Mouse (Mus musculus): Measurements from ENCODE around the gene AC129217.1. TPM values are rescaled to one million over a fixed set of nuclear protein-coding genes. Genes with fewer than 3 reads are reported as not detected.

The AC129217.1 gene
- total and polyA plus RNA-seq, 3 experiments, result 3.7 to 102 TPM; not detected in 1

DNA sequence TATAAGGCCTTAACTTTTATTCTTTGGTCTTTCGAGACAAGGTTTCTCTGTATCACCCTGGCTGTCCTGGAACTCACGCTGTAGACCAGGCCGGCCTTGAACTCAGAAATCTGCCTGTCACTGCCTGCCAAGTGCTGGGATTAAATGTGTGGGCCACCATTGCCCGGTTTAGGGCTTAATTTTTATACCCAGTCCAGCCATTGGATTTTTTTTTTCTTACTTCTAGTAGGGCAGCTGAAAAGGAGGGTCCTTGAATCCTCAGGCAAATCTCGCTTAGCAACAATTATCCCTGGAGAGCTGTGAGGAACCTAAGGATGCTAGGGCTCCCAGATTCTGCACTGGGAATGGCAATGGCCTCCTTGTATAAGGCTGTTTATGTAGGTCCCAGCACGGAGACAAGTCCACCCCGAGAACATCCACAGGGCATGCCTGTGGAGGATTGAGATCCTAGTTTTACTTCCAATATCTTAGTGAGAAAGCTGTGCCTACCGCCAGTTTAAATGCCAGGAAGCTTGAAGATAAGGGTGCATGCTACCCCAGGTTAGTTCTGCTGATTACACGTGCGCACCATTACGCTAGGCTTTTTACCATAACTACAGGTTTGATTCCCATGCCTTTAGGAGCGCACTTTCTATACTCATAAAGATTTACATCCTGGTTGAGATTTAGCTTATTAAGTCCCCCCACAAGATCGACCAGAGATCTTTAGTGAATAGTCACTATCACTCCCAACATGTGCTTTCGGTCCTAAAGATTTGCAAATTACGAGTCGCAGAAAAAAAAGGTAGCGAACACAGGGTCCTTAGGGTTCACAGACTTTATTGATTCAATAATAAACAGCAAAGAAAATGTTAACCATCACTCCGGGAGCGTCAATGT is 58.3 kb downstream of the AC129217.1 start:
- ATAC-seq (ENCODE audit: extremely low read depth, insufficient number of reproducible peaks, low FRiP score, poor library complexity, severe bottlenecking) (no peak), DNase-seq (ENCODE audit: low spot score) (no peak)
- H3K4me3 ChIP-seq (ENCODE audit: low read depth, low read length), result peak overlapping the region; percentile 78
- H3K36me3 ChIP-seq (replicated peaks), result peaks cover 28% of the 10 kb centered on the region
- TF ChIP-seq GATA1 (IDR thresholded peaks at IDR 0.05; ENCODE audit: borderline replicate concordance, low read length), result no peak
- TF ChIP-seq POLR2AphosphoS5 (IDR thresholded peaks at IDR 0.05; ENCODE audit: insufficient replicate concordance, low read depth, low read length), result 0 out of 2 replicates have a peak, but pooled peaks have one; percentile 32
- H3K27me3 ChIP-seq (ENCODE audit: insufficient read depth, low read length), result no peaks in the 10 kb centered on the region
- peaks cover 41% of the 10 kb centered on the region for H3K4me1 ChIP-seq (ENCODE audit: insufficient read depth, low read depth, low read length)
- no peaks in the 10 kb centered on the region for H3K9me3 ChIP-seq (replicated peaks)

DNA sequence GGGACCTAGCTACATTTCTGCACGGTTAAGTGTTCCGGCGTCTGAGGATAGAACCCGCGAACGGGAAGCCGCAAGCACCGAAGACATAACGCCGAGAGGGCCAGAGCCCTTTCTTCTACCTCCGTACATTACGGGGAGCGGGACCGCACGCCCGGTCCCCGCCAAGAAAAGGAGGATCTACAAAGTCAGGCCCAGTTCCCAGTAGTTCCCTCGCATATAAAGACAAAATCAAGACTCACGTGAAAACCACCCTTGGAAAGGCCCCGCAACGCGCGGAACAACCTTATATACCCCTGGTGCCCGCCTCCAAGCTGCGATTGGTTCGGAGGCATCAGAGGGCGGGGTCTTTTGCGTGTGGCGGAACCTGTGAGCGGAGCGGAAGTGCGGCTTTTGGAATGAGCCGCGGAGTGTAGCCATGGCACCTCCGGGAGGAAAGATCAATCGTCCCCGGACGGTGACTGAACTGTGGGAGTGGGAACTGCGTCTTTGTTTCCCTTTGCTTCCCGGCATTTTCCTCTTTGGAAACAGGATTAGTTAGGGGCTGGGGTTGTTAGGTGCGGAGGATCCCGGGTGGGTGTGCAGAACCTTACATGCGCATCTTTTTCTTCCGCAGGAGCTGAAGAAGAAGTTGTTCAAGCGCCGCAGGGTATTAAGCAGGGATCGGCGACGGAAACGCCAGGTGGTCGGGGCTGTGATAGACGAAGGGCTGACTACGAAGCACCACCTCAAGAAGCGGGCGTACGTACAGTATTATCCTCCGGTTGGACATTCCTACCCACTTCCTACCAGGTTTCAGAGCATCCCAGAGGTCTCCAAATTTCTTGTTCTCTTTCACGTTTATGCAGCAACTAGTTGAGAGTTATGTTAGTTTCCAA is 59.2 kb downstream of the AC129217.1 start, which contains the start of the genes 1810009A15Rik and Gm49416:
1810009A15Rik (plus strand) TSS at position 343 of the 875 bp plus-strand sequence.
Gm49416 (plus strand) TSS at position 416 of the 875 bp plus-strand sequence.
- Histone ChIP-seq H3K36me3 (replicated peaks) (peaks cover 28% of the 10 kb centered on the region), H3K4me1 (ENCODE audit: insufficient read depth, low read depth, low read length) (peaks cover 42% of the 10 kb centered on the region), H3K9me3 (replicated peaks) (no peaks in the 10 kb centered on the region), H3K4me3 (ENCODE audit: low read depth, low read length) (peak within 1 kb of the TSS; percentile 78), H3K27me3 (ENCODE audit: insufficient read depth, low read length) (no peaks in the 10 kb centered on the region)
- TF ChIP-seq POLR2AphosphoS5 (IDR thresholded peaks at IDR 0.05; ENCODE audit: insufficient replicate concordance, low read depth, low read length), result 0 out of 2 replicates have a peak, but pooled peaks have one; percentile 64
- no peak for TF ChIP-seq GATA1 (IDR thresholded peaks at IDR 0.05; ENCODE audit: borderline replicate concordance, low read length)
- TF ChIP-seq GATA2 (IDR thresholded peaks at IDR 0.05; ENCODE audit: borderline replicate concordance, low read depth, low read length), result no peak
- peak; percentile 84 for ATAC-seq (ENCODE audit: extremely low read depth, insufficient number of reproducible peaks, low FRiP score, poor library complexity, severe bottlenecking)
- DNase-seq (ENCODE audit: low spot score), result peak; percentile 82

Other genes with a start within 250 kb of the AC129217.1 start
Only the 20 nearest of the 33 such genes appear.
- gene Stx5a, start 88.4 kb upstream of the AC129217.1 start, total RNA-seq (2014; fragmentation: Nextera tagmentation), result 61.1 and 84.0 TPM in 2 replicates
- gene Stx5a, start 88.4 kb upstream of the AC129217.1 start, total RNA-seq (2017), result 62.8 and 73.2 TPM in 2 replicates
- 12.9 and 13.2 TPM in 2 replicates for gene Stx5a, start 88.4 kb upstream of the AC129217.1 start, polyA plus RNA-seq (2012)
- 445 and 456 TPM in 2 replicates for gene Nxf1, start 72.7 kb upstream of the AC129217.1 start, total RNA-seq (2014; fragmentation: Nextera tagmentation)
- gene Nxf1, start 72.7 kb upstream of the AC129217.1 start, total RNA-seq (2017), result 175 and 184 TPM in 2 replicates
- gene Nxf1, start 72.7 kb upstream of the AC129217.1 start, polyA plus RNA-seq (2012), result 35.9 and 39.7 TPM in 2 replicates
- gene Tmem223, start 58.8 kb upstream of the AC129217.1 start, total RNA-seq (2014; fragmentation: Nextera tagmentation), result 8.2 and 16.3 TPM in 2 replicates
- gene Tmem223, start 58.8 kb upstream of the AC129217.1 start, total RNA-seq (2017), result 3.2 and 4.0 TPM in 2 replicates
- 6.1 and 8.7 TPM in 2 replicates for gene Tmem223, start 58.8 kb upstream of the AC129217.1 start, polyA plus RNA-seq (2012)
- gene Tmem179b, start 55.3 kb upstream of the AC129217.1 start, total RNA-seq (2014; fragmentation: Nextera tagmentation), result 138 and 153 TPM in 2 replicates
- gene Tmem179b, start 55.3 kb upstream of the AC129217.1 start, total RNA-seq (2017), result 96.6 and 102 TPM in 2 replicates
- gene Tmem179b, start 55.3 kb upstream of the AC129217.1 start, polyA plus RNA-seq (2012), result 90.2 and 102 TPM in 2 replicates
- 14.4 and 17.5 TPM in 2 replicates for gene Taf6l, start 43.4 kb upstream of the AC129217.1 start, total RNA-seq (2014; fragmentation: Nextera tagmentation)
- gene Taf6l, start 43.4 kb upstream of the AC129217.1 start, total RNA-seq (2017), result 17.0 and 21.0 TPM in 2 replicates
- 33.4 and 34.4 TPM in 2 replicates for gene Taf6l, start 43.4 kb upstream of the AC129217.1 start, polyA plus RNA-seq (2012)
- gene Polr2g, start 31.2 kb upstream of the AC129217.1 start, total RNA-seq (2014; fragmentation: Nextera tagmentation), result 112 and 137 TPM in 2 replicates
- gene Polr2g, start 31.2 kb upstream of the AC129217.1 start, total RNA-seq (2017), result 104 and 122 TPM in 2 replicates
- gene Polr2g, start 31.2 kb upstream of the AC129217.1 start, polyA plus RNA-seq (2012), result 6.8 and 9.8 TPM in 2 replicates
- gene Zbtb3, start 27.2 kb upstream of the AC129217.1 start, total RNA-seq (2014; fragmentation: Nextera tagmentation), result 0.73 and 1.7 TPM in 2 replicates
- gene Zbtb3, start 27.2 kb upstream of the AC129217.1 start, total RNA-seq (2017), result 2.7 and 3.2 TPM in 2 replicates
- gene Zbtb3, start 27.2 kb upstream of the AC129217.1 start, polyA plus RNA-seq (2012), result 1.7 and 1.8 TPM in 2 replicates
- gene Ttc9c, start 10.4 kb upstream of the AC129217.1 start, total RNA-seq (2014; fragmentation: Nextera tagmentation), result 61.6 and 73.9 TPM in 2 replicates
- gene Ttc9c, start 10.4 kb upstream of the AC129217.1 start, total RNA-seq (2017), result 74.7 and 76.1 TPM in 2 replicates
- 4.7 and 6.9 TPM in 2 replicates for gene Ttc9c, start 10.4 kb upstream of the AC129217.1 start, polyA plus RNA-seq (2012)
- 75.0 and 82.1 TPM in 2 replicates for gene Hnrnpul2, start 9.8 kb upstream of the AC129217.1 start, total RNA-seq (2014; fragmentation: Nextera tagmentation)
- gene Hnrnpul2, start 9.8 kb upstream of the AC129217.1 start, total RNA-seq (2017), result 33.7 and 45.9 TPM in 2 replicates
- gene Hnrnpul2, start 9.8 kb upstream of the AC129217.1 start, polyA plus RNA-seq (2012), result 114 and 136 TPM in 2 replicates
- gene Bscl2, start 7.7 kb downstream of the AC129217.1 start, total RNA-seq (2014; fragmentation: Nextera tagmentation), result 17.0 and 20.5 TPM in 2 replicates
- 5.5 and 6.6 TPM in 2 replicates for gene Bscl2, start 7.7 kb downstream of the AC129217.1 start, total RNA-seq (2017)
- gene Bscl2, start 7.7 kb downstream of the AC129217.1 start, polyA plus RNA-seq (2012), result 6.5 and 9.0 TPM in 2 replicates
- gene Gng3, start 9.4 kb downstream of the AC129217.1 start, total RNA-seq (2014; fragmentation: Nextera tagmentation), result not detected in 2 replicates
- gene Gng3, start 9.4 kb downstream of the AC129217.1 start, total RNA-seq (2017), result 0.11 TPM in 1 of 2 replicates, not detected in the other
- not detected in 2 replicates for gene Gng3, start 9.4 kb downstream of the AC129217.1 start, polyA plus RNA-seq (2012)
- gene Lrrn4cl, start 21.0 kb downstream of the AC129217.1 start, total RNA-seq (2014; fragmentation: Nextera tagmentation), result not detected in 2 replicates
- gene Lrrn4cl, start 21.0 kb downstream of the AC129217.1 start, total RNA-seq (2017), result 0.06 and 0.16 TPM in 2 replicates
- gene Lrrn4cl, start 21.0 kb downstream of the AC129217.1 start, polyA plus RNA-seq (2012), result not detected in 2 replicates
- gene Ubxn1, start 41.7 kb downstream of the AC129217.1 start, total RNA-seq (2014; fragmentation: Nextera tagmentation), result 101 and 102 TPM in 2 replicates
- gene Ubxn1, start 41.7 kb downstream of the AC129217.1 start, total RNA-seq (2017), result 184 and 203 TPM in 2 replicates
- gene Ubxn1, start 41.7 kb downstream of the AC129217.1 start, polyA plus RNA-seq (2012), result 233 and 309 TPM in 2 replicates
- 22.3 and 24.8 TPM in 2 replicates for gene Uqcc3, start 51.1 kb downstream of the AC129217.1 start, total RNA-seq (2014; fragmentation: Nextera tagmentation)
- gene Uqcc3, start 51.1 kb downstream of the AC129217.1 start, total RNA-seq (2017), result 107 and 112 TPM in 2 replicates
- gene Uqcc3, start 51.1 kb downstream of the AC129217.1 start, polyA plus RNA-seq (2012), result 39.6 and 41.1 TPM in 2 replicates
- 9.1 and 11.4 TPM in 2 replicates for gene Lbhd1, start 54.0 kb downstream of the AC129217.1 start, total RNA-seq (2014; fragmentation: Nextera tagmentation)
- gene Lbhd1, start 54.0 kb downstream of the AC129217.1 start, total RNA-seq (2017), result 14.8 and 18.1 TPM in 2 replicates
- gene Lbhd1, start 54.0 kb downstream of the AC129217.1 start, polyA plus RNA-seq (2012), result 0.64 and 0.67 TPM in 2 replicates
- gene Gm49403, start 54.2 kb downstream of the AC129217.1 start, total RNA-seq (2014; fragmentation: Nextera tagmentation), result not detected in 2 replicates
- not detected in 2 replicates for gene Gm49403, start 54.2 kb downstream of the AC129217.1 start, total RNA-seq (2017)
- gene Gm49403, start 54.2 kb downstream of the AC129217.1 start, polyA plus RNA-seq (2012), result not detected in 2 replicates
- gene 1810009A15Rik, start 59.1 kb downstream of the AC129217.1 start, total RNA-seq (2014; fragmentation: Nextera tagmentation), result 53.0 and 65.4 TPM in 2 replicates
- 84.9 and 104 TPM in 2 replicates for gene 1810009A15Rik, start 59.1 kb downstream of the AC129217.1 start, total RNA-seq (2017)
- 66.1 and 85.7 TPM in 2 replicates for gene 1810009A15Rik, start 59.1 kb downstream of the AC129217.1 start, polyA plus RNA-seq (2012)
- 10.6 and 15.0 TPM in 2 replicates for gene Gm49416, start 59.2 kb downstream of the AC129217.1 start, total RNA-seq (2014; fragmentation: Nextera tagmentation)
- not detected in 2 replicates for gene Gm49416, start 59.2 kb downstream of the AC129217.1 start, total RNA-seq (2017)
- gene Gm49416, start 59.2 kb downstream of the AC129217.1 start, polyA plus RNA-seq (2012), result 8.7 and 10.4 TPM in 2 replicates
- 32.8 and 35.7 TPM in 2 replicates for gene Ints5, start 63.2 kb downstream of the AC129217.1 start, total RNA-seq (2014; fragmentation: Nextera tagmentation)
- 15.7 and 16.6 TPM in 2 replicates for gene Ints5, start 63.2 kb downstream of the AC129217.1 start, total RNA-seq (2017)
- gene Ints5, start 63.2 kb downstream of the AC129217.1 start, polyA plus RNA-seq (2012), result 59.6 and 64.0 TPM in 2 replicates
- gene Ganab, start 68.3 kb downstream of the AC129217.1 start, total RNA-seq (2014; fragmentation: Nextera tagmentation), result 197 and 214 TPM in 2 replicates
- gene Ganab, start 68.3 kb downstream of the AC129217.1 start, total RNA-seq (2017), result 75.0 and 75.6 TPM in 2 replicates
- 50.7 and 56.2 TPM in 2 replicates for gene Ganab, start 68.3 kb downstream of the AC129217.1 start, polyA plus RNA-seq (2012)

Measured in G1E (cell line).